Mouse (Mus musculus): ENCODE data around the gene Pex13.

GRCm38 (mm10) chr11:23682561-23682960 lies 16.8 kb upstream of the Pex13 start:
- TF ChIP-seq CTCF (IDR thresholded peaks at IDR 0.05; ENCODE audit: borderline replicate concordance, extremely low read depth, insufficient read depth, insufficient read length) = no peak
- no peak for TF ChIP-seq POLR2A (IDR thresholded peaks at IDR 0.05; ENCODE audit: borderline replicate concordance, extremely low read depth, insufficient read depth, insufficient read length, poor library complexity, severe bottlenecking)
